Mouse (Mus musculus): ENCODE data around the gene Celf1. TPM values are rescaled to one million over a fixed set of nuclear protein-coding genes. Genes with fewer than 3 reads are reported as not detected.

Celf1 gene
- total RNA-seq, 4 experiments from 2014 or later = 129 to 151 (median 138) TPM

- DNase-seq (ENCODE audit: low spot score in 2 of 2) = no peak
These were observed 432 bp upstream of the Celf1 start for GRCm38 (mm10) chr2:90939750-90940149.

- no peak for DNase-seq (ENCODE audit: low spot score in 2 of 2)
These were observed 1.6 kb downstream of the Celf1 start for GRCm38 (mm10) chr2:90941744-90942143.

GRCm38 (mm10) chr2:90950149-90950548 is 10.0 kb downstream of the Celf1 start:
- no peak for DNase-seq (ENCODE audit: low spot score in 2 of 2)

GRCm38 (mm10) chr2:90950582-90951194 is 10.5 kb downstream of the Celf1 start:
- no peak for DNase-seq (ENCODE audit: low spot score in 2 of 2)

GRCm38 (mm10) chr2:90953461-90953860 is 13.3 kb downstream of the Celf1 start:
- DNase-seq (ENCODE audit: low spot score in 2 of 2) = no peak

GRCm38 (mm10) chr2:90956053-90956452 is 15.9 kb downstream of the Celf1 start:
- DNase-seq (ENCODE audit: low spot score in 2 of 2) = peak in 1 of 2 experiments; percentile 52

GRCm38 (mm10) chr2:90958856-90959255 is 18.7 kb downstream of the Celf1 start:
- DNase-seq (ENCODE audit: low spot score in 2 of 2) = no peak

GRCm38 (mm10) chr2:90960012-90960411 is 19.8 kb downstream of the Celf1 start:
- DNase-seq (ENCODE audit: low spot score in 2 of 2) = no peak

- DNase-seq (ENCODE audit: low spot score in 2 of 2) = no peak
These were observed 23.1 kb downstream of the Celf1 start for GRCm38 (mm10) chr2:90963304-90963703.

- peak; percentile 50 to 84 for DNase-seq (ENCODE audit: low spot score in 2 of 2)
These were observed 24.8 kb downstream of the Celf1 start for GRCm38 (mm10) chr2:90964811-90965465.

GRCm38 (mm10) chr2:90965466-90966080 is 25.4 kb downstream of the Celf1 start:
- peak in 1 of 2 experiments; percentile 63 for DNase-seq (ENCODE audit: low spot score in 2 of 2)

GRCm38 (mm10) chr2:90970606-90971005 is 30.4 kb downstream of the Celf1 start:
- peak in 1 of 2 experiments; percentile 67 for DNase-seq (ENCODE audit: low spot score in 2 of 2)

- DNase-seq (ENCODE audit: low spot score in 2 of 2) = no peak
These were observed 33.9 kb downstream of the Celf1 start for GRCm38 (mm10) chr2:90974101-90974500.

GRCm38 (mm10) chr2:90975181-90975835 is 35.1 kb downstream of the Celf1 start:
- no peak for DNase-seq (ENCODE audit: low spot score in 2 of 2)

GRCm38 (mm10) chr2:90976590-90976989 is 36.4 kb downstream of the Celf1 start:
- DNase-seq (ENCODE audit: low spot score in 2 of 2) = no peak

- no peak for DNase-seq (ENCODE audit: low spot score in 2 of 2)
These were observed 37.1 kb downstream of the Celf1 start for GRCm38 (mm10) chr2:90977291-90977690.

- DNase-seq (ENCODE audit: low spot score in 2 of 2) = no peak
These were observed 45.9 kb downstream of the Celf1 start for GRCm38 (mm10) chr2:90986055-90986454.

GRCm38 (mm10) chr2:91008536-91008935 is 68.4 kb downstream of the Celf1 start:
- DNase-seq (ENCODE audit: low spot score in 2 of 2) = no peak

GRCm38 (mm10) chr2:91013881-91014280 is 73.7 kb downstream of the Celf1 start:
- DNase-seq (ENCODE audit: low spot score in 2 of 2) = no peak

GRCm38 (mm10) chr2:91015386-91015785 is 75.2 kb downstream of the Celf1 start:
- DNase-seq (ENCODE audit: low spot score in 2 of 2) = no peak

GRCm38 (mm10) chr2:91018061-91018788 is 78.0 kb downstream of the Celf1 start:
- no peak for DNase-seq (ENCODE audit: low spot score in 2 of 2)

Measured in left cerebral cortex, adult 8-10 months (tissue).